Mouse (Mus musculus): ENCODE data around the gene Usp37.

DNA sequence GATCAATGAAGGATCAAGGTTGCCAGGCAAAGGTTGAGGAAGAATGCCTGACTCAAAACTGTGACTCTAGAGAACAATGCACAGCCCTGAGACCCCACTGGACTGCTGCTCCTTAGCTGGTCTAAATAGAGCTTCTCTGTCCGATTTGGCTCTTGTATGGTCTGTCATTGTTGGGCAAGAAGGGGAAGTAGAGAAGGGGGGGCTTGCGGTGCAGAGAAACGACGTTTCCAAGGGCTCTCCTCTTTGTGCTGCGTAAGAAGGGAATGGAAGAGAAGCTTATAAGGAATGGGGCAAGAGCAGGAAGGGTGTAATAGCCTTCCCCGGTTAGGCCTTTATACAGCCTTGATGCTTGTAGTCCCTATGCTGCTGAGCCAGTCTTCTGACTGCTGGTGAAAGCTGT is 21.8 kb upstream of the Usp37 start:
- TF ChIP-seq CTCF (IDR thresholded peaks at IDR 0.05; ENCODE audit: extremely low read depth, insufficient read depth, low read length): no peak
- no peak for TF ChIP-seq POLR2A (IDR thresholded peaks at IDR 0.05; ENCODE audit: extremely low read depth, insufficient read depth, low read length)

Data from cortical plate, adult 2 months (tissue).